Mouse (Mus musculus) heart, adult 2 months (tissue): Measurements from ENCODE around the gene Rfxap.

Experiments used
- EP300 ChIP-seq: fragments of 200-500 bp; IDR thresholded peaks from 2 replicates; pipeline ENCODE4 v1.6.1; 2011; ENCODE audit warnings: low read depth, low read length, control low read depth; ENCODE audit not compliant: insufficient read depth
- POLR2A ChIP-seq: fragments of 200-500 bp; IDR thresholded peaks from 2 replicates; pipeline ENCODE4 v1.6.1; 2011; ENCODE audit warnings: mild to moderate bottlenecking, low read depth, low read length, control low read depth; ENCODE audit not compliant: insufficient read depth

DNA sequence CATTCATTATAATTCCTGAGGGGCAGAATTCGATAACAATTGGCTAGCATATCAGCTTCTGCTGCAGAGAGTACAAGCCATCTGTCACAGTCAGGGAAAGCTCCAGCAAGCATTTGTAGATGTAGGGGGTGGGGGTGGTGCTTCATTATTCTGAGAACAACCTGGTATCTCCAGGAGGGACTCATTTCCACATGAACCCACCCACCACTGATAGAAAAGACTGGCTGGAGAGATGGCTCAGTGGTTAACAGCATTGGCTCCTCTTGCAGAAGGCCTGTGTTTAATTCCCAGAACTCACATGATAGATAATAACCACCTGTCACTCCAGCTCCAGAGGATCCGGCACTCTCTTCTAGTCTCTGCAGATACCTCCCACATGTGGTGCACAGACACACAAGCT, 27.8 kb upstream of the Rfxap start:
- TF ChIP-seq EP300 (no peak), POLR2A (no peak)
